8 mouse cellular contexts compared by ENCODE assay signal in genomic region chr17:64600372-64601090, GRCm38 (mm10). TPM values are rescaled to one million over a fixed set of nuclear protein-coding genes. Genes with fewer than 3 reads are reported as not detected.
DNase-seq lines count a peak whose midpoint lies in the region; ATAC-seq lines count a peak whose summit lies in the region.

Gene Man2a1 (plus strand): TSS chr17:64600736.

- H3K9ac ChIP-seq in hindbrain, embryonic 15.5 days, result peak within 1 kb of the TSS; percentile 81

- ATAC-seq in hindbrain, embryonic 15.5 days (ENCODE audit: low FRiP score, low read depth), result peak; percentile 94

- DNase-seq in ZHBTc4 (ENCODE audit: low read depth, low spot score), result peak; percentile 93
- DNase-seq in cerebellum, postnatal 4 days (ENCODE audit: low spot score in 2 of 2), result peak; percentile 70 to 82
- DNase-seq in gastrocnemius, adult 18-20 months (ENCODE audit: low spot score), result peak; percentile 84
- peak; percentile 82 for DNase-seq in left cerebral cortex, adult 11 months (ENCODE audit: low spot score)
- peak; percentile 93 for DNase-seq in lung, postnatal 36 days
- DNase-seq in retina, embryonic 14.5 days (ENCODE audit: low spot score), result peak; percentile 95
- DNase-seq in thymus, postnatal 4 days, result peak; percentile 92

- H3K36me3 ChIP-seq in hindbrain, embryonic 15.5 days, result no peaks in the 10 kb centered on the region

- H3K27me3 ChIP-seq in hindbrain, embryonic 15.5 days, result no peaks in the 10 kb centered on the region

- H3K4me3 ChIP-seq in hindbrain, embryonic 15.5 days, result peak within 1 kb of the TSS; percentile 89

- WGBS in hindbrain, embryonic 15.5 days, result under 1% methylated on average over 46 of the region's 69 CpGs

- peak within 1 kb of the TSS; percentile 95 for H3K4me2 ChIP-seq in hindbrain, embryonic 15.5 days

- peak within 1 kb of the TSS; percentile 91 for H3K27ac ChIP-seq in hindbrain, embryonic 15.5 days (replicated peaks)

- H3K4me1 ChIP-seq in hindbrain, embryonic 15.5 days (replicated peaks), result peaks cover 40% of the 10 kb centered on the region

- H3K9me3 ChIP-seq in hindbrain, embryonic 15.5 days, result no peaks in the 10 kb centered on the region

RNA-seq across cellular contexts. Expression of gene Man2a1, which starts in this region (rescaled TPM):
- total RNA-seq in gastrocnemius, adult 18-20 months (2021), result 1 to 10 TPM; 6.0 to 7.4 TPM
- polyA plus RNA-seq in hindbrain, embryonic 15.5 days (2015; fragmentation: Nextera tagmentation; extraction: Ambion mirVana), result 4.6 and 5.9 TPM in 2 replicates

Comparison
In these comparisons a context has a peak if more than half of its experiments do, and no peak if none do; other contexts are left out.
1. Peak in every context shown above with its lines: DNase-seq, ATAC-seq, H3K4me3 ChIP-seq and H3K27ac ChIP-seq.